Mouse (Mus musculus) intestine, embryonic 15.5 days (tissue): ENCODE measurements around the gene Hoxa7. TPM values are rescaled to one million over a fixed set of nuclear protein-coding genes. Genes with fewer than 3 reads are reported as not detected.
A peak's percentile ranks its signal among the peaks of the same experiment; 100 is the strongest.

Experiments used
- ATAC-seq: fragments of 200-750 bp; cut with Nextera tagmentation; 2 replicates; pipeline ENCODE4 v1.8.0; 2017; ENCODE audit warnings: moderate TSS enrichment, moderate library complexity
- H3K27ac ChIP-seq: fragments of 300-500 bp; sonication (generic); 2 replicates; pipeline ENCODE4 v1.5.1; 2015; ENCODE audit warnings: mild to moderate bottlenecking, inconsistent platforms
- H3K27me3 ChIP-seq: fragments of 300-500 bp; sonication (generic); replicated peaks from 2 replicates; pipeline ENCODE4 v1.6.1; 2015; ENCODE audit warnings: inconsistent platforms
- H3K36me3 ChIP-seq: fragments of 300-500 bp; sonication (generic); 2 replicates; pipeline ENCODE4 v1.6.1; 2015; ENCODE audit warnings: inconsistent platforms
- H3K4me1 ChIP-seq: fragments of 300-500 bp; sonication (generic); replicated peaks from 2 replicates; pipeline ENCODE4 v1.6.1; 2015; ENCODE audit warnings: inconsistent platforms
- H3K4me2 ChIP-seq: fragments of 300-500 bp; sonication (generic); replicated peaks from 2 replicates; pipeline ENCODE4 v1.6.1; 2015; ENCODE audit warnings: mild to moderate bottlenecking, inconsistent platforms
- H3K4me3 ChIP-seq: fragments of 300-500 bp; sonication (generic); replicated peaks from 2 replicates; pipeline ENCODE4 v1.5.1; 2015; ENCODE audit warnings: inconsistent platforms
- H3K9ac ChIP-seq: fragments of 300-500 bp; sonication (generic); 2 replicates; pipeline ENCODE4 v1.6.1; 2015; ENCODE audit warnings: inconsistent platforms
- H3K9me3 ChIP-seq: fragments of 300-500 bp; sonication (generic); 2 replicates; pipeline ENCODE4 v1.6.1; 2016; ENCODE audit warnings: inconsistent platforms
- WGBS: fragments of 180-500 bp; shearing (Covaris S2); methylation state at CpG from one replicate; pipeline ENCODE4 v1.1.7; 2015; 5-methylcytosine and 5-hydroxymethylcytosine counted together
- polyA plus RNA-seq: library from polyadenylated mRNA; unstranded; fragments of >200 nt; fragmentation: Nextera tagmentation; extraction: Ambion mirVana; gene quantifications from 2 replicates; pipeline ENCODE4 v1.2.1, GENCODE M21; 2015

Hoxa7 gene
- polyA plus RNA-seq, 1 experiment from 2014 or later: 9.4 TPM

- ATAC-seq: no peak
- H3K27ac ChIP-seq: peak overlapping the region; percentile 32; the same call in 1 of the 2 replicates
- peak overlapping the region; percentile 50 for H3K4me2 ChIP-seq
- peaks cover 90% of the 10 kb centered on the region for H3K27me3 ChIP-seq
- H3K4me3 ChIP-seq: peak overlapping the region; percentile 6; the same call in 1 of the 2 replicates
- 4% methylated on average over 26 of the region's 26 CpGs for WGBS
- H3K36me3 ChIP-seq: no peaks in the 10 kb centered on the region
- 0 out of 2 replicates have a peak, but pooled peaks cover 7% of the 10 kb centered on the region for H3K4me1 ChIP-seq
- H3K9me3 ChIP-seq: no peaks in the 10 kb centered on the region
- no peak overlapping the region for H3K9ac ChIP-seq
These were observed 5.1 kb upstream of the Hoxa7 start for GRCm38 (mm10) chr6:52226569-52227257.

GRCm38 (mm10) chr6:52225612-52226568 lies 4.2 kb upstream of the Hoxa7 start:
- Histone ChIP-seq H3K9ac (peak overlapping the region; percentile 37), H3K36me3 (no peaks in the 10 kb centered on the region), H3K4me3 (peak overlapping the region; percentile 38), H3K27ac (peak overlapping the region; percentile 40; the same call in 1 of the 2 replicates), H3K4me1 (peaks cover 11% of the 10 kb centered on the region; the same call in 1 of the 2 replicates), H3K4me2 (peak overlapping the region; percentile 50), H3K9me3 (no peaks in the 10 kb centered on the region), H3K27me3 (peaks cover 93% of the 10 kb centered on the region)
- ATAC-seq: peak; percentile 27; the same call in 1 of the 2 replicates
- 2% methylated on average over 69 of the region's 69 CpGs for WGBS

- Histone ChIP-seq H3K4me3 (peak overlapping the region; percentile 38), H3K27me3 (peaks cover 92% of the 10 kb centered on the region), H3K27ac (no peak overlapping the region), H3K4me1 (peaks cover 11% of the 10 kb centered on the region; the same call in 1 of the 2 replicates), H3K9ac (peak overlapping the region; percentile 37), H3K9me3 (no peaks in the 10 kb centered on the region), H3K36me3 (no peaks in the 10 kb centered on the region), H3K4me2 (peak overlapping the region; percentile 50)
- WGBS: 2% methylated on average over 35 of the region's 36 CpGs
- no peak for ATAC-seq
These were observed 3.4 kb upstream of the Hoxa7 start for GRCm38 (mm10) chr6:52224895-52225611.

- H3K36me3 ChIP-seq: no peaks in the 10 kb centered on the region
- peak overlapping the region; percentile 50 for H3K4me2 ChIP-seq
- no peak overlapping the region for H3K27ac ChIP-seq
- H3K27me3 ChIP-seq: peaks cover 92% of the 10 kb centered on the region
- peak overlapping the region; percentile 38 for H3K4me3 ChIP-seq
- no peaks in the 10 kb centered on the region for H3K9me3 ChIP-seq
- WGBS: 10% methylated on average over 24 of the region's 24 CpGs
- H3K4me1 ChIP-seq: peaks cover 11% of the 10 kb centered on the region; the same call in 1 of the 2 replicates
- no peak for ATAC-seq
- H3K9ac ChIP-seq: no peak overlapping the region
These were observed 2.5 kb upstream of the Hoxa7 start for GRCm38 (mm10) chr6:52223939-52224760.

GRCm38 (mm10) chr6:52222729-52223128 lies 1.1 kb upstream of the Hoxa7 start:
- no peak for ATAC-seq
- Histone ChIP-seq H3K4me2 (peak overlapping the region; percentile 94), H3K9me3 (no peaks in the 10 kb centered on the region), H3K4me1 (peaks cover 11% of the 10 kb centered on the region; the same call in 1 of the 2 replicates), H3K9ac (no peak overlapping the region), H3K36me3 (no peaks in the 10 kb centered on the region), H3K4me3 (0 out of 2 replicates have a peak overlapping the region, but pooled peaks have one; percentile 11), H3K27me3 (peaks cover 94% of the 10 kb centered on the region), H3K27ac (0 out of 2 replicates have a peak overlapping the region, but pooled peaks have one; percentile 13)
- WGBS: 41% methylated on average over 13 of the region's 13 CpGs

- peak; percentile 46 for ATAC-seq
- peak overlapping the region; percentile 94 for H3K4me2 ChIP-seq
- WGBS: 10% methylated on average over 21 of the region's 21 CpGs
- H3K27me3 ChIP-seq: peaks cover 94% of the 10 kb centered on the region
- H3K4me1 ChIP-seq: peaks cover 11% of the 10 kb centered on the region; the same call in 1 of the 2 replicates
- peak overlapping the region; percentile 72 for H3K27ac ChIP-seq
- H3K9me3 ChIP-seq: no peaks in the 10 kb centered on the region
- H3K36me3 ChIP-seq: no peaks in the 10 kb centered on the region
- H3K4me3 ChIP-seq: peak overlapping the region; percentile 55
- H3K9ac ChIP-seq: no peak overlapping the region
These were observed 485 bp upstream of the Hoxa7 start for GRCm38 (mm10) chr6:52221993-52222685.

GRCm38 (mm10) chr6:52220865-52221310 lies 766 bp downstream of the Hoxa7 start:
- no peaks in the 10 kb centered on the region for H3K36me3 ChIP-seq
- H3K4me3 ChIP-seq: peak overlapping the region; percentile 55
- peaks cover 92% of the 10 kb centered on the region for H3K27me3 ChIP-seq
- no peak overlapping the region; the same call in 1 of the 2 replicates for H3K27ac ChIP-seq
- peaks cover 17% of the 10 kb centered on the region for H3K4me1 ChIP-seq
- peak overlapping the region; percentile 94 for H3K4me2 ChIP-seq
- H3K9me3 ChIP-seq: no peaks in the 10 kb centered on the region
- ATAC-seq: no peak
- peak overlapping the region; percentile 62; the same call in 1 of the 2 replicates for H3K9ac ChIP-seq
- WGBS: 19% methylated on average over 12 of the region's 12 CpGs

GRCm38 (mm10) chr6:52220003-52220864 lies 1.4 kb downstream of the Hoxa7 start:
- Histone ChIP-seq H3K4me3 (no peak overlapping the region), H3K9ac (no peak overlapping the region), H3K9me3 (no peaks in the 10 kb centered on the region), H3K36me3 (no peaks in the 10 kb centered on the region), H3K27ac (no peak overlapping the region), H3K4me1 (peaks cover 21% of the 10 kb centered on the region), H3K4me2 (peak overlapping the region; percentile 94), H3K27me3 (peaks cover 91% of the 10 kb centered on the region)
- ATAC-seq: no peak
- 37% methylated on average over 32 of the region's 32 CpGs for WGBS

GRCm38 (mm10) chr6:52219234-52219942 lies 2.3 kb downstream of the Hoxa7 start:
- H3K27ac ChIP-seq: no peak overlapping the region
- H3K4me2 ChIP-seq: peak overlapping the region; percentile 22; the same call in 1 of the 2 replicates
- H3K9me3 ChIP-seq: no peaks in the 10 kb centered on the region
- no peak overlapping the region for H3K9ac ChIP-seq
- peaks cover 91% of the 10 kb centered on the region for H3K27me3 ChIP-seq
- no peak for ATAC-seq
- peaks cover 18% of the 10 kb centered on the region for H3K4me1 ChIP-seq
- H3K4me3 ChIP-seq: no peak overlapping the region
- no peaks in the 10 kb centered on the region for H3K36me3 ChIP-seq
- 51% methylated on average over 9 of the region's 9 CpGs for WGBS
